Comparison of ENCODE assay signal across 13 mouse cellular contexts in the genomic region with DNA sequence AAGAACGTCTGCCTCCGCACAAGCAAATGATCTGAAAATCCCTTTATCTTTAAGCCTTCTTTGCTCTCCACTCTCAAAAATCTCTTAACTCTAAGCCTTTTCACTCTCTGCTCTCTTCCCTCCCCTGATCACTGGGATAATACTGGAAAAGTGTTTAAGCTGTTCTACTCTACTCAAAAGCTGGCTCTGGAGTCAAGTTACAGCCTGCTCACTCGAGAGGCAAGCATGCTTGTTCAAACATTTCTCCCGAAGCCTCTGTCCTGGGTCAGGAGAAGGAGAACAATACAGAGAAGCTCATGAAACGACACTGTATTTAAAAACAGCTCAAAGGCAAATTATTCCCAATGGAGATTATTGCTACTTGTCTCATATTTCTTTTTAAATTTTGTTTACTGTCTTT. TPM values are rescaled to one million over a fixed set of nuclear protein-coding genes. Genes with fewer than 3 reads are reported as not detected.
DNase-seq lines count a peak whose midpoint lies in the region; ATAC-seq lines count a peak whose summit lies in the region.
"Had no signal": no experiment of that assay in that cellular context is flagged by ENCODE, and none has a peak within 500 bp of the region (broad histone marks: within the 10 kb centered on the region; RNA-seq: fewer than 3 reads in every experiment).

No protein-coding gene starts in this region.

- H3K27ac ChIP-seq in lung, embryonic 16.5 days (ENCODE audit: low read length): peak overlapping the region; percentile 75
- H3K27ac ChIP-seq in embryonic facial prominence, embryonic 12.5 days: peak overlapping the region; percentile 59
- H3K27ac ChIP-seq in forebrain, embryonic 12.5 days: no peak overlapping the region
- H3K27ac ChIP-seq: heart, embryonic 10.5 days; intestine, embryonic 15.5 days; liver, embryonic 13.5 days had no signal

- no peak for DNase-seq in lung, postnatal 10 days
- peak; percentile 66 for DNase-seq in embryo, embryonic 11 days
- DNase-seq in retina, postnatal 7 days (ENCODE audit: low read depth, low spot score): peak; percentile 21
- DNase-seq: cerebellum, adult 8-10 months; heart, postnatal 36 days; liver, embryonic 13.5 days had no signal

- H3K4me1 ChIP-seq in lung, embryonic 16.5 days (replicated peaks; ENCODE audit: control insufficient read depth, insufficient read depth, low read length): peaks cover 15% of the 10 kb centered on the region
- H3K4me1 ChIP-seq in embryonic facial prominence, embryonic 12.5 days: peaks cover 13% of the 10 kb centered on the region; the same call in 1 of the 2 replicates
- no peaks in the 10 kb centered on the region; the same call in 1 of the 2 replicates for H3K4me1 ChIP-seq in forebrain, embryonic 12.5 days
- H3K4me1 ChIP-seq: liver, embryonic 13.5 days had no signal

- H3K27me3 ChIP-seq in lung, embryonic 16.5 days (ENCODE audit: control insufficient read depth, insufficient read depth, low read depth, low read length): no peaks in the 10 kb centered on the region
- H3K27me3 ChIP-seq in embryonic facial prominence, embryonic 12.5 days: no peaks in the 10 kb centered on the region
- peaks cover 4% of the 10 kb centered on the region; the same call in 1 of the 2 replicates for H3K27me3 ChIP-seq in forebrain, embryonic 12.5 days
- H3K27me3 ChIP-seq: intestine, embryonic 15.5 days; liver, embryonic 13.5 days had no signal

- peak; percentile 88 for ATAC-seq in lung, embryonic 16.5 days (ENCODE audit: low read depth)
- ATAC-seq in embryonic facial prominence, embryonic 12.5 days (ENCODE audit: insufficient number of reproducible peaks, insufficient read depth, low FRiP score, low TSS enrichment): 0 out of 2 replicates have a peak, but pooled peaks have one; percentile 60
- no peak for ATAC-seq in granulocyte monocyte progenitor cell, adult 5-6 weeks (replicated peaks; ENCODE audit: poor library complexity, severe bottlenecking)
- ATAC-seq in forebrain, embryonic 12.5 days (ENCODE audit: low FRiP score): no peak
- ATAC-seq: intestine, embryonic 15.5 days had no signal

- no peaks in the 10 kb centered on the region for H3K36me3 ChIP-seq in lung, embryonic 16.5 days (ENCODE audit: control insufficient read depth, insufficient read depth, low read length)
- no peaks in the 10 kb centered on the region for H3K36me3 ChIP-seq in embryonic facial prominence, embryonic 12.5 days
- no peaks in the 10 kb centered on the region for H3K36me3 ChIP-seq in forebrain, embryonic 12.5 days (replicated peaks)
- H3K36me3 ChIP-seq: heart, embryonic 10.5 days; intestine, embryonic 15.5 days; liver, embryonic 13.5 days had no signal

- H3K9ac ChIP-seq in lung, embryonic 16.5 days (ENCODE audit: low read length): no peak overlapping the region
- H3K9ac ChIP-seq in embryonic facial prominence, embryonic 12.5 days: no peak overlapping the region
- no peak overlapping the region for H3K9ac ChIP-seq in forebrain, embryonic 12.5 days
- H3K9ac ChIP-seq: intestine, embryonic 15.5 days; liver, embryonic 13.5 days had no signal

- H3K9me3 ChIP-seq in lung, embryonic 16.5 days (ENCODE audit: control insufficient read depth, low read length): no peaks in the 10 kb centered on the region
- no peaks in the 10 kb centered on the region for H3K9me3 ChIP-seq in embryonic facial prominence, embryonic 12.5 days
- H3K9me3 ChIP-seq in forebrain, embryonic 12.5 days: no peaks in the 10 kb centered on the region
- H3K9me3 ChIP-seq: heart, embryonic 10.5 days; intestine, embryonic 15.5 days; liver, embryonic 13.5 days had no signal

- H3K4me2 ChIP-seq in lung, embryonic 16.5 days (ENCODE audit: low read depth, low read length): peak overlapping the region; percentile 12
- 0 out of 2 replicates have a peak overlapping the region, but pooled peaks have one; percentile 13 for H3K4me2 ChIP-seq in embryonic facial prominence, embryonic 12.5 days (replicated peaks)
- no peak overlapping the region for H3K4me2 ChIP-seq in forebrain, embryonic 12.5 days
- H3K4me2 ChIP-seq: intestine, embryonic 15.5 days; liver, embryonic 13.5 days had no signal

- 18% methylated on average over 5 of the region's 5 CpGs for WGBS in lung, embryonic 16.5 days
- 22% methylated on average over 5 of the region's 5 CpGs for WGBS in embryonic facial prominence, embryonic 12.5 days
- 19% methylated on average over 5 of the region's 5 CpGs for whole genome bisulfite sequencing in forebrain, embryonic 12.5 days

- H3K4me3 ChIP-seq in lung, embryonic 16.5 days (ENCODE audit: low read length): no peak overlapping the region
- no peak overlapping the region for H3K4me3 ChIP-seq in embryonic facial prominence, embryonic 12.5 days
- H3K4me3 ChIP-seq in forebrain, embryonic 12.5 days (replicated peaks): no peak overlapping the region
- H3K4me3 ChIP-seq: erythroblast, embryonic 14.5 days; heart, embryonic 10.5 days; intestine, embryonic 15.5 days; liver, embryonic 13.5 days had no signal

RNA-seq across cellular contexts. Expression of a gene that starts 44.0 kb away (rescaled TPM):
- polyA plus RNA-seq in lung, embryonic 16.5 days (2015; fragmentation: Nextera tagmentation; extraction: Ambion mirVana): 84.8 and 87.2 TPM in 2 replicates
- polyA plus RNA-seq in embryonic facial prominence, embryonic 12.5 days (2016; fragmentation: Nextera tagmentation; extraction: Ambion mirVana): 64.2 and 65.5 TPM in 2 replicates
- total RNA-seq in granulocyte monocyte progenitor cell, adult 5-6 weeks (2014; fragmentation: Nextera tagmentation): 30.1 and 30.9 TPM in 2 replicates
- 31.8 and 38.6 TPM in 2 replicates for total RNA-seq in granulocyte monocyte progenitor cell, adult 5-6 weeks (2017)
- 65.4 and 69.9 TPM in 2 replicates for polyA plus RNA-seq in forebrain, embryonic 12.5 days (2016; fragmentation: Nextera tagmentation; extraction: Ambion mirVana)

Comparison
In these comparisons a context has a peak if more than half of its experiments do, and no peak if none do; other contexts are left out.
1. ATAC-seq: peak in lung, embryonic 16.5 days (single experiment) and embryonic facial prominence, embryonic 12.5 days (single experiment); none in granulocyte monocyte progenitor cell, adult 5-6 weeks (single experiment) and forebrain, embryonic 12.5 days (single experiment).